Mouse (Mus musculus): ENCODE results near the gene Hyou1.
"Not testable (repeated sequence)": the region's sequence is repeated elsewhere in the genome, so short reads cannot be mapped to it uniquely, and the experiment has no call there.

The Hyou1 gene

DNA sequence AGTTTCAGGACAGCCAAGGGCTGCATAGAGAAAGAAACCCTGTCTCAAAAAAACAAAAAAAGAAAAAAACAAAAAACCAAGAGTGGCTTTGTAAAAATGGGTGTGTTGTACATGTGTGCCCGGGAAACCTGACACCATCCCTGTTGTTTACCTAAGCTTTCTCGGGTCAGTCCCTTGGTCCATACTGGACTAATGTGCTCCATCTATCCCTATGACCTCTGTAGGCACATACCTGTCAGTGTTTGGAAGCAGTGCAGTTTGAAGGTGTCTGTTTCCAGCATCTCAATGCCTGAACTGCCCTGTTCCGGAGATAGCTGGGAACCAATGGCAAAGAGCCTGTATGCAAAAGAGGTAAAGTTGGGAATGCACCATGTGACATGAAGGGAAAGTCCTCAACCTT lies 25.7 kb downstream of the Hyou1 start:
- no peak for DNase-seq (ENCODE audit: low spot score in 2 of 2)

DNA sequence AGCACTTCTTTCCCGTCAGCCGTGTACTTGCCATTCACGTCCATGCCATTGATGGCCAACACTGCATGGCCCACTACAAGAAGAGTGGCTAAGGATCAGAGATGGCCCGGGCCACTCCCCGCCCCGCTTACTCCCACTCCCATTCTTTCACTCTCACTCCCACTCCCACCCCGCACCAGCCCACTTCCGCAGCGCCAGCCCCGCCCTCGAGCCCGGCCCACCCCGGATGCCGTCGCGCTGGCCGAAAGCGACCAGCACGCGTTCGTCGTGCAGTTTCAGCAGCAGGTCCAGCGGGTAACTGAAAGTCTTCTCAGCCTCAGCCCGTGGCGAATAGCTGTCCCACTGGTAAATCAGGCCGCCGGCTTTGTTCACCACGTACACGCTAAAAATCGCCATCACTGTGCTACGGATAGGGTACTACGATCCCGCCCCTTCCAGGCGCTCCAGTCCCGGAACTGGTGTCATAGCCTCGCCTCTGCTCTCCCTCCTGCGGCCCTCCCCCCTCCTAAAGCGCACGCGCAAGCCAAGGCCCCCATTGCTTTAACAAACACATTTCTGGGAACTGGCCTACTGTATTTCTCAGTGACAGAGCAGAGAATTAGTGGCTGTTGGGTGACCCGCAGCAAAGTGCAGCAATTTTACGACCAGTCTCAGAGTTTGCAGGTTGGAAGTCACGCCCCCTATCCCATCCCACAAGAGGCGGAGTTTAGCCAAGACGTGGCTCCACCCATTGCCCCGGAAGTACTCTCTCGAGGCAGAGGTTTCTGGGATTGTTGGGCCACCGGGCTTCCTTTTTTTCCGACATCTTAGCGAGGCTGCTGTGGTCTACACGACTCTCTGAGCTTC lies 27.8 kb downstream of the Hyou1 start, which contains the start of the genes Rps25 and Trappc4:
Gene Rps25, plus strand, starts transcription at position 234 of the 846 bp plus-strand sequence.
Gene Trappc4, minus strand, starts transcription at position 695 of the 846 bp plus-strand sequence.
- peak; percentile 91 to 96 for DNase-seq (ENCODE audit: low spot score in 2 of 2)

DNA sequence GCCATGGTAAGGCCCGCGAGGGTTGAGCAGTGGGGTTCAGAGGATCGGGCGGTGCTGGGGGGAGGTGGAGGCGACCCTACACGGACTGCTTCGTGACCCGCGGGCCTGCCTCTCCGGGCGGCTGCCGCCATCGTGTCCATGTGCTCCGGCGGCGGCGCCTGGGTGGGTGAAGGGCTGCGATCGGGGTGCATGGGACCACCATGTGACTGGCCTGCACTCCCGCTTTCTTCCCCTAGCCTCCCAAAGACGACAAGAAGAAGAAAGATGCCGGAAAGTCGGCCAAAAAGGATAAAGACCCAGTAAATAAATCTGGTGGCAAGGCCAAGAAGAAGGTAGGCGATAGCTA lies 28.4 kb downstream of the Hyou1 start:
- no peak for DNase-seq (ENCODE audit: low spot score in 2 of 2)

DNA sequence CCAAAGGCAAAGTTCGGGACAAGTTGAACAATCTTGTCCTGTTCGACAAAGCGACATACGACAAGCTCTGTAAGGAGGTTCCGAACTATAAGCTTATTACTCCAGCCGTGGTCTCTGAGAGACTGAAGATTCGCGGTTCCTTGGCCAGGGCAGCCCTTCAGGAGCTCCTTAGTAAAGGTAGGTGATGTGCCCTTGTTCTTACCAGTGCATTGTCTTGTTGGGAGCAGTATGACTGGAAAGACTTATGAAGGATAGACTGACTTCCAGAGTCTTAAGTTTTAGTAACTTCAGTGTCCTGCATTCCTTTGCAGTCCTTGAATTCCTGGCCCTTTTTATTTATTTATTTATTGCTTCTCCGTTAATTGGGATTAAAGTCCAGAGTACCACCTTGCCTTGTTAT lies 29.4 kb downstream of the Hyou1 start:
- DNase-seq (ENCODE audit: low spot score in 2 of 2): not testable (repeated sequence)

DNA sequence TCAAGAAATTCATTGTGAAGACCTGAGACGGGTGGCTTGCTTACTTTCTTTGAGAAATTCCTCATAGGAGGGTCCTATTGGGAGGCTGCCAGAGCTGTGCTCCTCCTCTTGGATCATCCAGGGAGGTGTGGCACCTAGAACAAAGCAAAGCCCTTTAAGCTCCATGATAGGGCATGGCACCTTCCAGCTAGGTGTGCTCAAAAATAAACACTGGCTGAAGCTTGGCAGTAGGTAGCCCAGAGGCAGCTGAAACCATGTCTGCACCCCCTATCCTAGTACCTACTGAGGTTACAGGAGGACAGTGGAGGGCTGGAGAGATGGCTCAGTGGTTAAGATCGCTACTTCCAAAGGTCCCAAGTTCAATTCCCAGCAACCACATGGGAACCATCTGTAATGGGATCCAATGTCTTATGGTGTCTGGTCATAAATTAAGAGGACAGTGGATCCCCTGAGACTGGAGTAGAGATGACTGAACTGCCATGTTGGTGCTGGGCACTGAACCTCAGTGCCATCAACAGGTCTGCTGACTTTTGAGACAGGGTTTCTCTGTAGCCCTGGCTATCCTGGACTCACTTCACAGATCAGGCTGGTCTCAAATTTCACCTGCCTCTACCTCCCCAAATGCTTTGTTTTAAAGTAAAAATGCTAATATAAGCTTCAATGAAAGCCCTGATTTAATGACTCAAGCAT lies 31.5 kb downstream of the Hyou1 start:
- no peak for DNase-seq (ENCODE audit: low spot score in 2 of 2)

DNA sequence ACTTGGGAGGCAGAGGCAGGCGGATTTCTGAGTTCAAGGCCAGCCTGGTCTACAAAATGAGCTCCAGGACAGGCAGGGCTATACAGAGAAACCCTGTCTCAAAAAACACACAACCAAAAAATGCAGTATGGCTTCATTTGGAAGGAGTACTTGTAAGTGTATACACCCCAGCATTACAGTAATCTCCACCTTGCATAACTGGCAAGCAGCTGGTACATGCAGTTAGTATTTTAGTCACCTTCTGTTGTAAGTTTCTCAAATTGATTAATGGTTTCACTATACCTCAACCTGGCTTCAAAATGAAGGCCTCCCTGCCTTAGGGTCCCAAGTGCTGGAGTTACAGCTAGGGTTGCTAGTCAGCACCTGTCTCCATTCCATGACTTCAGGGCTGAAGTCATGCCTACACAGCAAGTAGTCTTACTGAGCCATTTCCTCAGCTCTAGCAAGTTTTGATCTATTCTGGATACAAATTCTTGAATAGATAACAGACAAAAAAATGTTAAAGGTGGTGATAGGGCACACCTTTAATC lies 32.4 kb downstream of the Hyou1 start:
- no peak for DNase-seq (ENCODE audit: low spot score in 2 of 2)

DNA sequence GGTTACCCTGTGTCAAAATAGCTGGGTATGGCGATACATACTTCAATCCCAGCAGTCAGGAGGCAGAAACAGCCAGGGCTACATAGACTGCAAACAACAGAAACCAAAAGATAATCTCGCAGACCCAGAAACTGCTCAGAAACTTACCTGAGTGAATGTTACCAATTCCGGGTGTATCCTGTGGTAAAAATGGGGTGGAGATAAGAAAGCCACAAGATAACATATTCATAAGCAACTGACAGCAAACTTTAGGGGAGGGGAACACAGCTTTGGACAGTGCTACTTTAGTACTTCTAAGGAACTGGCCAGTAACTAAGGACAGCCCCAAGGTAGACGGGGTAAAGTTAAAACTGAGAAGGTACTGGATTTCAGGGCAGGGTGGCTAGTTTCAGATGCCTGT lies 33.0 kb downstream of the Hyou1 start:
- no peak for DNase-seq (ENCODE audit: low spot score in 2 of 2)

DNA sequence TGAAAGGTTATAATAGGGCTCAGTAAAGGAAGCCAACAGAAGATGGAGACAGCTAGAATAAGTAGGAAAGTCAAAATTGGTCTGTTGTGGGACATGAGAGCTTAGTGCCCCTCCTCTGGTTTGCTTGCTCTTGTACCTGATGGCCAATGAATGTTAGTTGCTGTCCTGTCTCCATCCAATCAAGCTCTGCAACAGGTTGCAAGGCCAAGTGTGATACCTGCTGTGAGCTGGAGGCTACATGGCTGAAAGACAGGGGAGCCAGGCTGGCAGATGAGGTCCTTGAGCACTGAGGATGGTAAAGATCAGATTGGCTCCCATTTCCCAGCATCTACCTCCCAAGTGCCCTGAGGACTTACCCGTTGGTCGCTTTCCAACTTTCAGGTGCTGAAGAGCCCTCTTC lies 33.5 kb downstream of the Hyou1 start:
- DNase-seq (ENCODE audit: low spot score in 2 of 2): no peak

DNA sequence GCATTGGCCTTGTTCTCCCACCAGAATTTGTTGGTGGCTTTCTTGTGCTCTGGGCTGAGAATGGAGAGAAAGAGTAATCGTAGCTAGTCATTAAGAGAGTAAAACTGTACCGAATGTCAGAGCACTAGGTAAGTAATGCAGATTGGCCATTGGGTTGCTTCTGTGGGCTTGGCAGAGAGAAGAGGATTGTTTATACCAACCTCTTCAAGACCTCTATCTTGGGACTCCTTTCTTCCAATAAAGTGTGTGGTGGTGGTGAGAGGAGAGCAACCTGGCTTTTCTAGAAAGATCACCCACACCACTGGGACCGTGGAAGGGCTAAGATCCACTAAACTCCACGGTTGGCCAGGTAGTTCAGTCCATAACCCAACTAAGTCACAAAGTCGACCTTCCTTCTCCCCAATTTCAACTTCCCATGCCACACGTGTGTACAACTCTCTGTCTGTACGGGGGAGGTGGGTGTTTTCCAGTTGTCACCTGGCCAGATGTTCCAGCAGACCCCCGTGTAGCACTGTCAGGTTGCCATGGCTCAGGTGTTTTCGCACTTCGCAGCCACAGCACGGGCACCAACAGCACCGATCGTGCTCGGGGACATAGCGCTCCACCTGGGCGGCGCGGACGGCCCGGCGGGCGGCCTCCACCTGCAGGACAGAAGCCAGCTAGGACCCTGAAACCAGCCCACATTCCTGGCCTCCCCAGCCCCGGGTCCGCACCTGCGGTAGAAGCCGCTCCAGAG lies 38.0 kb downstream of the Hyou1 start:
- DNase-seq (ENCODE audit: low spot score in 2 of 2): no peak

DNA sequence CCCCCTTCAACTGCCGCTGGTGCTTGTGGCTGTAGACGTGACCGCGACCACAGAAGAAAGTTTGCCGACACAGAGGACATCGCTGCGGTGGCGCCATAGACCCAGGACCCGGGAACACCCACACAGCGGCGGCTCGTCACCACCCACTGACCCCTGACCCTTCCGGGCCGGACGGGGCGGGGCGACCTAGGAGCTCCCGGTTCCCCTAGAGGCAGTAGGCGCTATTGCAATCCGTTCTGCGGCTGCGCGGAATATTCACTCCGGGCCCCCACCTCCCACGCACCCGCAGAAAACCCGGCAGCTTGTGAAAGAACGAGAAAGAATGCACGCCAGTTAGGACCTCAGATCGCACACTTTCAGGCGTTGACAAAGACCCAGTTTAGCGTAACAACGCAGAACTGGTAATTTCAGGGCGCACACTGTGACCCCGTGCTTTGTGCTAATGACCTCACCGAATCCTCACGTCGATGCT lies 38.6 kb downstream of the Hyou1 start:
- peak; percentile 95 to 97 for DNase-seq (ENCODE audit: low spot score in 2 of 2)

DNA sequence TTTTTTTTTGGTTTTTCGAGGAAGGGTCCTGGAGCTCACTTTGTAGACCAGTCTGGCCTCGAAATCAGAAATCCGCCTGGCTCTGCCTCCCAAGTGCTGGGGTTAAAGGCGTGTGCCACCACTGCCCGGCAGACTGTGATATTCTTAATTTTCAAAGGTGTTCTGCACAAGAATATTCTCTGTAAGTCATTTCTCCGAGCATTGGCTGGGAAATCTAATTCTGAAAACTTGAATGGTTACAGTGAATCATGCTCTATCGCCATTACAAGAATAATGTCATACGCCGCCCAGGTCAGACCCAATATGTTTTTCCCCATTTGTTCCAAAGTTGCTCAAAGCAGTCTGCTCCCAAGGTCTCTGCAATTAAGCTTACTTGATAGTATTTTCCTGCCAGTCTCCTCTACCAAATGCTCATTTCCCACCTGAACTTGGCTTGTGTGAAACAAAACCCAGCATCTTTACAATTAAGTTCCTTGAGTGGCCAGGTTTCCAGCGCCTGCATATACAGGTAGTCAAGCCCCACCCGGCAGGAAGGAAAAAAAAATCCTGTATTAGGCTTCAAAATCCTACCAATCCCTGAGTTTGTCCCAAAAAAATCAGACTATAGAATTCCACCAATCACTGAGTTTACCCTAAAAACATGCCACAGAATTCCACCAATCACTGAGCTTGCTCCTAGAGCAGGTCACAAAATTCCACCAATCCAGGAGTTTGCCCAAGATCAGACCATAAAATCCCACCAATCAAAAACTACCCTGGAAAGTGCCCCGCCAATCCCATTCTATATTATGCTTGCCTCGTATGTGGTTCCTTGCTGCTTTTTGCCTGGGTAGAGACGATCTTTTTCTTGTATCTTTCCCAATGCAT lies 39.5 kb downstream of the Hyou1 start, which contains the start of gene Ccdc84:
Gene Ccdc84, minus strand, starts transcription at position 51 of the 867 bp plus-strand sequence.
- no peak for DNase-seq (ENCODE audit: low spot score in 2 of 2)

DNA sequence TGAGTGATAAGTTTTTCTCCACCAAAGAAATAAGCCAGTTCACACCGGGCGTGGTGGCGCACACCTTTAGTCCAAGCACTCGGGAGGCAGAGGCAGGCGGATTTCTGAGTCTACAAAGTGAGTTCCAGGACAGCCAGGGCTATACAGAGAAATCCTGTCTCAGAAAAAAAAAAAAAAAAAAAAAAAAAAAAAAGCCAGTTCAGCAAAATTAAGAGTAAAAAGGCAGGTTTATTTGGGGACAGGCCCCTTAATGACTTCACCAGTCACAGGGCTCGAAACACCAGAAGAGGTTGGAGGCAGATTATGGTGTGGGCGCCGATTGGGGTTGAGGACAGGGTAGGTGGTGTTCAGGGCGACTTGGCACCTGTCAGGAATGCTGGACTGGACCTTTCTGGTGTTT lies 40.4 kb downstream of the Hyou1 start:
- DNase-seq (ENCODE audit: low spot score in 2 of 2): not testable (repeated sequence)

DNA sequence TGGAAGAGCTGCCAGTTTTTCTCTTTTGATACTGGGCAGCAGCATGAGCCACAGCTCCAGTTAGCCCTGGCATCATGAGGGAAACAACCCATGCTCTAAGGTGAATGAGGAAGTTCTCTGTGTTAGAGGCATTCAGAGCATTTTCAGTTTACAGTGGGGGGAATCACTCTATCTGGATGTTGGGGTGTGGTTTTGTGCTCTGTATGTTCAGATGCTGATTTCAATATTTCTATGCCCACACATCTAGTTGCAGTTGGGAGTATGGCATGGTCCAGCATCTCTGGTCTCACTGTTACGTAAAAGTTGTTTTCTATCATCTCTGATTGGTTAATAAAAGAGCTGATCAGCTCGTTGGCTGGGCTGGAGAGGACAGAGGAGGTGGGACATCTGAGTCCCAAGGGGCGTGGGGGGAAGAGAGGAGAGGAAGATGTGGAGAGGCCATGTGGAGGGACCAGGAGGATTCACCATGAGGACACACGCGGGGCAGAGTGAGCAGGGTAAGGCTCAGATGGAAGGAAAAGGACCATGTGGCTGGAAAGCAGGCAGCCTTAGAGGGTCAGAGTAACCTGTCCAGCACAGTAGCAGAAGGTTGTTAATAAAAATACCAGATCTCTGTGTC lies 41.1 kb downstream of the Hyou1 start:
- DNase-seq (ENCODE audit: low spot score in 2 of 2): no peak

DNA sequence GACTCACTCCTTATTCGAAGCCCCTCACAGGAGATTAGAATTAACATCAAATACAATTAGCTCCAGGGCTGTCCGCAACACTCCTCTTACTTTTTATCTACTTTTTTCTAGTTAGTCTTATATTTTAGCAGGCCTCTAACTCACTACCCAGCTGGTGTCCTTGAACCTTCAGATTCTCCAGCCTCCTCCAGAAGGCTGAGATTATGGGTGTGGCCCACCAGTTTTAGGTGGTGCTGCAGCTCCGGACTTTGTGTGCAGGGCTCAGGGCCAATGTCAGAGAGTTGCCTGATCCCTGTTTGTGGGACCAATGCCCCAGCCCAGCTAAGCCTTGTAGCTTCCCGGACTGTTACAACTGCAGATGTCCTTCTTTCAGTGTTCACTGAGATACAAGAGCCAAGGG lies 44.3 kb downstream of the Hyou1 start:
- DNase-seq (ENCODE audit: low spot score in 2 of 2): no peak

DNA sequence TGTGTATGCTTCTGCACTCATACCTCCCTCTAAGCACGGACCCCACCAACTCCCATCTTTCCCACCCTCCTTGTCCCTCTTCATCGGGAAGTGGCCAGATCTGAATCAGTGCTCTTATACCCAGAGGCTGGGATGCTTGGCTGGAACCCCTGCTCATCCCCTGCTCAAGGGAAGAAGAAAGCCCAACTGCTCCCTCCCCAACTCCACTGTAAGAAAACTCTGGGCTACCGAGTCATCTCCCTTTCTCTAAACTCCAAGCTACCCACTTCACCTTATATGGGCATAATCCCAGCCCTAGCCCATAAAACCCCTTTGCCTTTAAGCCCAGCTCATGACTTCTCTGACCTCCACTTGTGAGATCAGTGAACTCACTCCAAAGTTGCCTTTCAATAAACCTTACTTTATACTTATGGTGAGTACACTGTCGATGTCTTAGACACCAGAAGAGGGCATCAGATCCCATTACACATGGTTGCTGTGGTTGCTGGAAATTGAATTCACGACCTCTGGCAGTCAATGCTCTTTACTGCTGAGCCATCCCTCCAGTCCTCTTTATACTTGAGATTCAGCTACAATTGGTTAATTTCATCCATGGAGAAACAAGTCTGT lies 53.4 kb downstream of the Hyou1 start:
- DNase-seq (ENCODE audit: low spot score in 2 of 2): no peak

DNA sequence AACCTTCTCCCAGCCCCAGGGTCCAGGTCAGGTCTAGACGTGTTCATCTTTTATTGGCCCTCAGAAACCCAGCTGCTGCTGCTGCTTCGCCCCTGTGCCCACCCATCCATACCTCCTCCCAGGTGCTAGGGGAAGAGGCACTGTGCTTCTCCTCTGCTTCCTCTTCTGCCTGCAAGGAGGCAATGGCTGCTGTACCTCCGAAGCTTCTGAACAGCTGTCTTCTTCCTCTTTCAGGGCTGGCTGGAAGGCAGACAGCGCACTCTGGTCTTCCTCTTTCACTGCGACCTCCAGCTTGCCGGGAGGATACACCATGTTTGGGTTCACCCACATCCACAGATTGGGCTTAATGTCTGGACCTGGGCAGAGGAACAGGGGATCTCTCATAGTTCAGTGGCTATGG lies 56.5 kb downstream of the Hyou1 start:
- DNase-seq (ENCODE audit: low spot score in 2 of 2): peak in 1 of 2 experiments; percentile 50

DNA sequence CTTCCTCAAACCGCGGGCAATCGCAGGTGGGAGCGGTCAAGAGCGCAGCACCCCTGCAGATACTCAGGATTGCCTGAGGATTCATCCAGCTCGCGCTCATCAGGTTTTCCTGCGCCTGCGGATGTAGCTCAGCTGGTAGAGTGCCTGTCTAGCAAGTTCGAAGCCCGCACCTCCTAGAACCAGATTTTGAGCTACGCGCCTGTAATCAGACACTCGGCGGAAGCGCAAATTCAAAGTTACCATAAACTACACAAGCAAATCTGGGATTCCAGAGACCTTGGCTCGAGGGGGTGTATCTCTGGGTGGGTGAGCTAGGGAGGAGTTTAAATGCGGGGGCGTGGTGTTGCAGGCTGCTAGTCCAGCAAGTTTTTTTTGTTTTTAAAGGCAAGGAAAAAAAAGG lies 61.7 kb downstream of the Hyou1 start, which contains the start of gene Foxr1:
Gene Foxr1, minus strand, starts transcription at position 176 of the 400 bp plus-strand sequence.
- no peak for DNase-seq (ENCODE audit: low spot score in 2 of 2)
